Mouse (Mus musculus) B cell, adult (primary cell): Measurements from ENCODE around the gene Il12a. TPM values are rescaled to one million over a fixed set of nuclear protein-coding genes. Genes with fewer than 3 reads are reported as not detected.

Source experiments
- total RNA-seq: library from RNA; stranded (reverse); gene quantifications from 4 replicates; pipeline ENCODE4 v1.2.4, GENCODE M21; 2023; ENCODE audit not compliant: inconsistent age

The Il12a gene
- total RNA-seq: 38.3 to 48.2 TPM (median 43.6 TPM) in 4 replicates

DNA sequence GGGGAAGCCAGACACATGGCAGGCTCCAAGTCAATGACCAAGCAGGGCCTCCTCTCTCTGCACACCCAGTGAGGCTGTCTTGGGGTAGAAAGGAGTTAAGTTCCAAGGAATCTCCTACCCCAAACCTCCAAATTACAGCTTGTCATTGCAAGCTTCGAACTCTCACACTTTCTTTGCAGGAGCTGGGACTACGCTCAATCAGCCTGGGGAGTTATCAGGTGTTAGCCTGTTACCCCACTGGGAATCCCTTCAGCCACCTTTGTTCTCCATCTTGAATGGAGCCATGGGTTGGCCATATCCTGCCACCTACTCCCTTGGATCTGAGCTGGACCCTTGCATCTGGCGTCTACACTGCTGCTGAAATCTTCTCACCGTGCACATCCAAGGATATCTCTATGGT is at the start of gene Il12a:
TSS of gene Il12a (plus strand) at position 301 of the 400 bp plus-strand sequence.

Other genes starting within 250 kb of the Il12a start
- gene 1110032F04Rik, start 178.9 kb downstream of the Il12a start, total RNA-seq: not detected in 4 replicates